Mouse (Mus musculus) kidney, adult 2 months (tissue): ENCODE data around the gene Prss58.

Experiments used
- CTCF ChIP-seq: fragments of 200-500 bp; conservative IDR thresholded peaks from 2 replicates; pipeline ENCODE4 v1.5.1; 2011; ENCODE audit warnings: low read depth, mild to moderate bottlenecking, control low read depth, low read length, moderate library complexity, mixed read lengths; ENCODE audit not compliant: insufficient read depth, insufficient read length
- POLR2A ChIP-seq: fragments of 200-500 bp; IDR thresholded peaks from one replicate; pipeline ENCODE4 v1.6.1; 2011; ENCODE audit warnings: low read depth, low read length, control low read depth

DNA sequence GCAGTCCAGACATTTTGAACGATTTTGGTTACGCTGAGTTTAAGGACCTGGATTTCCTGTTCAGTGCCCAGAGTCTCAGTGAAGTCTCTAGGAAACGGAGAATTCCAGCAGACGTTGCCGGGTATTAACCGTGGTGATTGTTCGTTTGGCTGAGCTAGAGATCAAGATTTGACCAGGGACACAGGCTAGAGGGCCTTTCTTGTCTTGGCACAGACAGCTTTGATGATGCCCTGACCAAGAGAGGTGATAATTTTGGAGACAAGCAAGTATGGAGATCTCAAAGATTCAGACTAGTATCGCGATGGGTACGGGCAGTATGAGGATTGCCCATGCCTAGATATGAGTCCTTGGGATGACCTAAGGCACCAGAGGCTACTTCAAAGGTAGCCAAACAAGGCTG is 40.3 kb upstream of the Prss58 start, which contains the start of gene 1700074P13Rik:
- no peak for TF ChIP-seq CTCF
- no peak for TF ChIP-seq POLR2A
